8 mouse cellular contexts compared by ENCODE assay signal in genomic region chr5:33996694-33997045, GRCm38 (mm10). TPM values are rescaled to one million over a fixed set of nuclear protein-coding genes. Genes with fewer than 3 reads are reported as not detected.
DNase-seq lines count a peak whose midpoint lies in the region; ATAC-seq and TF ChIP-seq lines count a peak whose summit lies in the region.

No protein-coding gene starts in this region.

- no peak for ATAC-seq in heart, embryonic 11.5 days (replicated peaks; ENCODE audit: insufficient number of reproducible peaks, low FRiP score, low TSS enrichment)
- ATAC-seq in forebrain, embryonic 15.5 days (replicated peaks) = no peak
- ATAC-seq in liver, embryonic 14.5 days (ENCODE audit: insufficient read depth) = no peak

- H3K27me3 ChIP-seq in heart, embryonic 11.5 days (ENCODE audit: control insufficient read depth, insufficient read depth, low read length) = peaks cover 62% of the 10 kb centered on the region
- peaks cover 11% of the 10 kb centered on the region; the same call in 1 of the 2 replicates for H3K27me3 ChIP-seq in ES-Bruce4 (ENCODE audit: control insufficient read depth, insufficient read depth, low read length, poor library complexity, severe bottlenecking)
- H3K27me3 ChIP-seq in forebrain, embryonic 15.5 days = no peaks in the 10 kb centered on the region
- H3K27me3 ChIP-seq in liver, embryonic 14.5 days (ENCODE audit: control insufficient read depth, insufficient read depth, low read length) = peaks cover 50% of the 10 kb centered on the region

- intact Hi-C loops in heart, postnatal 25 days (cut with DNase I) = no loop called here
- intact Hi-C loops in left cerebral cortex, postnatal 4 days (cut with DNase I) = loop anchor here (10.0 kb wide), 1 partner anchor 168 kb away; the partner anchor contains the start of genes Haus3 and Poln
- intact Hi-C loops in left cerebral cortex, postnatal 36 days (cut with DNase I) = loop anchor here (2.0 to 10.0 kb wide), 3 partner anchors 60 to 278 kb away; partner anchors contain the start of genes Mxd4 and Nelfa

- no peaks in the 10 kb centered on the region for H3K9me3 ChIP-seq in heart, embryonic 11.5 days (replicated peaks; ENCODE audit: control insufficient read depth, low read length)
- no peaks in the 10 kb centered on the region for H3K9me3 ChIP-seq in ES-Bruce4 (replicated peaks; ENCODE audit: control insufficient read depth, insufficient read depth, low read length, poor library complexity, severe bottlenecking)
- no peaks in the 10 kb centered on the region for H3K9me3 ChIP-seq in forebrain, embryonic 15.5 days
- no peaks in the 10 kb centered on the region for H3K9me3 ChIP-seq in liver, embryonic 14.5 days (ENCODE audit: control insufficient read depth, low read length)

- H3K4me2 ChIP-seq in heart, embryonic 11.5 days = peak overlapping the region; percentile 90
- peak overlapping the region; percentile 79 for H3K4me2 ChIP-seq in forebrain, embryonic 15.5 days (replicated peaks)
- peak overlapping the region; percentile 56 for H3K4me2 ChIP-seq in liver, embryonic 14.5 days (ENCODE audit: low read depth)

- TF ChIP-seq EP300 in ES-Bruce4 (IDR thresholded peaks at IDR 0.05; ENCODE audit: insufficient read depth, low read depth, low read length) = no peak
- TF ChIP-seq EP300 in liver, embryonic 14.5 days (IDR thresholded peaks at IDR 0.05; ENCODE audit: low read depth) = no peak

- H3K27ac ChIP-seq in heart, embryonic 11.5 days (ENCODE audit: low read depth, low read length) = no peak overlapping the region
- H3K27ac ChIP-seq in ES-Bruce4 (ENCODE audit: insufficient read depth, low read length) = no peak overlapping the region
- peak overlapping the region; percentile 96 for H3K27ac ChIP-seq in forebrain, embryonic 15.5 days (replicated peaks)
- no peak overlapping the region for H3K27ac ChIP-seq in liver, embryonic 14.5 days

- 2% methylated on average over 55 of the region's 55 CpGs for WGBS in heart, embryonic 11.5 days (ENCODE audit: insufficient replicate concordance)
- under 1% methylated on average over 51 of the region's 55 CpGs for WGBS in forebrain, embryonic 15.5 days
- WGBS in liver, embryonic 14.5 days (ENCODE audit: insufficient replicate concordance) = under 1% methylated on average over 53 of the region's 55 CpGs

- peaks cover 6% of the 10 kb centered on the region; the same call in 1 of the 2 replicates for H3K4me1 ChIP-seq in heart, embryonic 11.5 days (ENCODE audit: control insufficient read depth, insufficient read depth, low read length)
- peaks cover 2% of the 10 kb centered on the region for H3K4me1 ChIP-seq in ES-Bruce4 (ENCODE audit: control insufficient read depth, insufficient read depth, low read length)
- H3K4me1 ChIP-seq in forebrain, embryonic 15.5 days = peaks cover 39% of the 10 kb centered on the region
- H3K4me1 ChIP-seq in liver, embryonic 14.5 days (replicated peaks; ENCODE audit: control insufficient read depth in 2 of 2, insufficient read depth in 2 of 2, low read length in 1 of 2) = no peaks in the 10 kb centered on the region

- no peak for TF ChIP-seq POLR2A in ES-Bruce4 (IDR thresholded peaks at IDR 0.05; ENCODE audit: insufficient read depth, low read length)

- no peak for DNase-seq in heart, postnatal 25 days (ENCODE audit: low spot score)
- no peak for DNase-seq in liver, embryonic 14.5 days (ENCODE audit: low read depth in 3 of 3, low spot score in 3 of 3)
- no peak for DNase-seq in left cerebral cortex, postnatal 4 days
- no peak for DNase-seq in left cerebral cortex, postnatal 36 days (ENCODE audit: low spot score in 2 of 2)
- DNase-seq in cerebellum, postnatal 36 days = no peak

- peak overlapping the region; percentile 12; the same call in 1 of the 2 replicates for H3K9ac ChIP-seq in heart, embryonic 11.5 days (ENCODE audit: low read depth, low read length)
- peak overlapping the region; percentile 66 for H3K9ac ChIP-seq in ES-Bruce4 (ENCODE audit: low read depth, poor library complexity, severe bottlenecking)
- H3K9ac ChIP-seq in forebrain, embryonic 15.5 days (replicated peaks) = peak overlapping the region; percentile 91
- no peak overlapping the region for H3K9ac ChIP-seq in liver, embryonic 14.5 days (replicated peaks)

- H3K4me3 ChIP-seq in heart, embryonic 11.5 days (ENCODE audit: low read depth, low read length) = peak overlapping the region; percentile 57
- peak overlapping the region; percentile 71 for H3K4me3 ChIP-seq in ES-Bruce4 (ENCODE audit: low read depth, low read length)
- H3K4me3 ChIP-seq in forebrain, embryonic 15.5 days = peak overlapping the region; percentile 89
- H3K4me3 ChIP-seq in liver, embryonic 14.5 days (ENCODE audit: insufficient read depth in 1 of 2, low read depth in 2 of 2, low read length in 2 of 2) = peak overlapping the region; percentile 26 to 48

- no peaks in the 10 kb centered on the region for H3K36me3 ChIP-seq in heart, embryonic 11.5 days (ENCODE audit: control insufficient read depth, insufficient read depth, low read length)
- H3K36me3 ChIP-seq in ES-Bruce4 (ENCODE audit: control insufficient read depth, insufficient read depth, low read length, poor library complexity, severe bottlenecking) = no peaks in the 10 kb centered on the region
- H3K36me3 ChIP-seq in forebrain, embryonic 15.5 days = peaks cover 7% of the 10 kb centered on the region; the same call in 1 of the 2 replicates
- H3K36me3 ChIP-seq in liver, embryonic 14.5 days (replicated peaks; ENCODE audit: control insufficient read depth, insufficient read depth, low read depth) = no peaks in the 10 kb centered on the region

- TF ChIP-seq CTCF in ES-Bruce4 (IDR thresholded peaks at IDR 0.05; ENCODE audit: low read depth, low read length) = no peak
- no peak for TF ChIP-seq CTCF in liver, embryonic 14.5 days (IDR thresholded peaks at IDR 0.05; ENCODE audit: low read depth)

RNA-seq across cellular contexts. Expression of gene Nat8l, which starts 0.9 kb away (rescaled TPM):
- polyA plus RNA-seq in heart, embryonic 11.5 days (2014; fragmentation: Nextera tagmentation; extraction: Ambion mirVana) = 0.17 and 0.35 TPM in 2 replicates
- total RNA-seq in heart, postnatal 25 days (2021) = 1 to 10 TPM; 1.1 TPM
- polyA plus RNA-seq in ES-Bruce4 (2011; ENCODE audit: insufficient read depth, insufficient read length, low read depth, missing spikeins) = 0.63 and 0.84 TPM in 2 replicates
- 4.0 and 4.8 TPM in 2 replicates for polyA plus RNA-seq in forebrain, embryonic 15.5 days (2015; fragmentation: Nextera tagmentation; extraction: Ambion mirVana)
- polyA plus RNA-seq in liver, embryonic 14.5 days (2012; rRNA removed) = 0.15 and 0.17 TPM in 2 replicates
- polyA plus RNA-seq in liver, embryonic 14.5 days (2014; fragmentation: Nextera tagmentation; extraction: Ambion mirVana) = 0.04 and 0.05 TPM in 2 replicates
- 10 to 100 TPM; 40.4 to 41.3 TPM for total RNA-seq in left cerebral cortex, postnatal 4 days (2021)
- 100 to 1,000 TPM; 185 to 226 TPM for total RNA-seq in left cerebral cortex, postnatal 36 days (2021)

RNA-seq across cellular contexts. Expression of gene Gm1673, which starts 13.4 kb away (rescaled TPM):
- polyA plus RNA-seq in heart, embryonic 11.5 days (2014; fragmentation: Nextera tagmentation; extraction: Ambion mirVana) = 67.7 and 87.1 TPM in 2 replicates
- 1 to 10 TPM; 2.8 to 3.1 TPM for total RNA-seq in heart, postnatal 25 days (2021)
- polyA plus RNA-seq in ES-Bruce4 (2011; ENCODE audit: insufficient read depth, insufficient read length, low read depth, missing spikeins) = 1.9 and 3.1 TPM in 2 replicates
- polyA plus RNA-seq in forebrain, embryonic 15.5 days (2015; fragmentation: Nextera tagmentation; extraction: Ambion mirVana) = 544 and 580 TPM in 2 replicates
- 2.6 and 3.4 TPM in 2 replicates for polyA plus RNA-seq in liver, embryonic 14.5 days (2012; rRNA removed)
- polyA plus RNA-seq in liver, embryonic 14.5 days (2014; fragmentation: Nextera tagmentation; extraction: Ambion mirVana) = 1.7 and 2.7 TPM in 2 replicates
- 100 to 1,000 TPM; 238 to 239 TPM for total RNA-seq in left cerebral cortex, postnatal 4 days (2021)
- 10 to 100 TPM; 77.3 to 91.5 TPM for total RNA-seq in left cerebral cortex, postnatal 36 days (2021)

Comparison
In these comparisons a context has a peak if more than half of its experiments do, and no peak if none do; other contexts are left out.
1. H3K4me3 ChIP-seq: peak in every context shown above with its lines; median percentile 89 in forebrain, embryonic 15.5 days; 71 in ES-Bruce4; 57 in heart, embryonic 11.5 days; 37 in liver, embryonic 14.5 days.
2. RNA of gene Gm1673, which starts 13.4 kb away (polyA plus RNA-seq): 544 to 580 TPM in forebrain, embryonic 15.5 days and 67.7 to 87.1 TPM in heart, embryonic 11.5 days; 1.7 to 3.4 TPM in liver, embryonic 14.5 days and 1.9 to 3.1 TPM in ES-Bruce4; every median in the first group is over 10 times any median in the second.
3. Peak in every context shown above with its lines, with median percentiles within 50 percentile points of each other: H3K4me2 ChIP-seq.